Mouse (Mus musculus) urinary bladder, postnatal 10 days (tissue): ENCODE measurements around the gene Il25.
"Not testable (repeated sequence)": the region's sequence is repeated elsewhere in the genome, so short reads cannot be mapped to it uniquely, and the experiment has no call there.

ENCODE experiments used
- DNase-seq: peaks from one replicate; pipeline ENCODE4 v3.0.0; 2022; ENCODE audit warnings: low spot score

The Il25 gene

GRCm38 (mm10) chr14:54955481-54955880 is 23.0 kb downstream of the Il25 start:
- no peak for DNase-seq

DNA sequence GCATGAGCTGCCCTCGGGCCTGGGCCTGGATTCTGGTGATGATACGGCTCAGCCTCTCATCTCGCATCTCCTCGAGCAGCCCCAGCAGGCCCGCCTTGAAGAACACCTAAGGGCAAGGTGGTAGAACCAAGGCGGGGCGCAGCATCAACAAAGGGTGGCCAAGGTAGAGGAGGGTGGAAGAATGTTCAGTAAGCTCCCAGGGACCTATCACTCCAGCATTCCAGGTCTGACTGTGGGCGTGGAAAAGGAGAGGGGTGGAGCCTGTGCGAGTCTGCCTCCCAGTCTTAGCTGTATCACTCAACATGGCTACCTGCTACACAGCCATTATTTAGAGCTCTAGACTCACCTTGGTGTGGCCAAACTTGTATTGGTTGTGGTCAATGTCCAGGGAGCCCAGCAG is 24.0 kb downstream of the Il25 start:
- DNase-seq: no peak

GRCm38 (mm10) chr14:54958503-54958902 is 26.0 kb downstream of the Il25 start:
- no peak for DNase-seq

- DNase-seq: no peak
These were observed 26.7 kb downstream of the Il25 start for GRCm38 (mm10) chr14:54959197-54959596.

- not testable (repeated sequence) for DNase-seq
These were observed 27.5 kb downstream of the Il25 start for GRCm38 (mm10) chr14:54959853-54960613.

- DNase-seq: no peak
These were observed 28.3 kb downstream of the Il25 start for GRCm38 (mm10) chr14:54960769-54961168.

GRCm38 (mm10) chr14:54961487-54961886 is 29.0 kb downstream of the Il25 start:
- no peak for DNase-seq

- no peak for DNase-seq
These were observed 30.2 kb downstream of the Il25 start for GRCm38 (mm10) chr14:54962714-54963113.

DNA sequence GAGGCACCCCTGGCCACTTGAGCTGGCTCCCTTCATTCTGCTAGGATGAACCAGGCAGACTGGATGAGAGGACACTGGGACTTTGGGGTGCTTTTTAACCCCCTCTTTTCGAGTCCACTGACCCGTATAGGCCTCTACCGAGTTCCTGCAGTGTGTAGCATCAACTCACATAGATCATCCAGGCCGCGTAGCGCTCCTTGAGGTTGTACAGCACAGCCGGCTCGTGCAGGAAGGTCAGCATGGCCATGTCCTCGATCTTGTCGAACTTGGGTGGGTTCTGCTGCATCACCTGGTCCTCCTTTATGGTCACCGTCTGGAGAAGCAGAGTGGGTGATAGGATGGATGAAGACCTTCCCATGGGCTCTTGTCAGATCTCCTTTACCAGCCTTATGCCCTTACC is 31.2 kb downstream of the Il25 start:
- no peak for DNase-seq

DNA sequence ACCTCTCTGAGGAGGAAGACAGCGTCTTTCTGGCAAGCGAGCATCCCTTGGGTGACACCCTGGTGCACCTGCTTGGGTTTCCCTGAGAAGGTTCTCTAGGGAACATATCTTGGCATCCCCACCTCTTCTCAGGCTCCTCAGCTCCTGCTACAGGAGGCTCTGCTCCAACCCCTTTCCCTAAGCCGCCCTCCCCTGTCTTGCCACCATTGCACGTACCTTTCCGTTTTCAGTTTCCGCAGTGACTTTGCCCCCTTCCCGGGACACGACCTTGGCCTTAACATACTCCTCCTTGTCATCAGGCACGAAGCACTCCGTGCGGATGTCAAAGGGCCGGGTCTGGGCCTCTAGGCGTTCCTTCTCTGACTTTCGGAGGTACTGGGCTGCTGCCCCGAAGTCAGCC is 32.5 kb downstream of the Il25 start:
- no peak for DNase-seq

DNA sequence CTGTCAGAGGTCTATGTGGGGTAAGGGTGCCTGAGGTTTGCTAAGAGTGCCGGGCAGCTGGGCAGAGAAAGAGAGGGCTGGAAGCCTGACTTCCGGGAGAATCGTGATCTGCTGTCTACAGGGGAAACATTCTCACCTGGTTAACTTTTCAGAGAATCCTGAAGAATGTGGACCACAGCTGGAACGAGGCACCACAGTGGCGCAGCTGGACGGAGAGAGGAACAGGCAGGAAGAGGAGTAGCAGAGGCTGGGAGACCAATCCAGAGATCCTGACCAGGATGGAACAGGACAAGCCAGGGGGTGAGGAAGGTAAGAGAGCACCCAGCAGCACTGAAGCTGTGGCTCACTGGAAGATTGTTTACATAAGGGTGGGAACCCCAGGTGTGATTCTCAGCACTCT is 33.1 kb downstream of the Il25 start:
- no peak for DNase-seq

- DNase-seq: no peak
These were observed 34.0 kb downstream of the Il25 start, which contains the start of gene Myh6 for GRCm38 (mm10) chr14:54966320-54966977. TSS of gene Myh6 (minus strand) at chr14:54966927.

- no peak for DNase-seq
These were observed 35.4 kb downstream of the Il25 start for GRCm38 (mm10) chr14:54967874-54968273.

GRCm38 (mm10) chr14:54968344-54968743 is 35.8 kb downstream of the Il25 start:
- no peak for DNase-seq

- not testable (repeated sequence) for DNase-seq
These were observed 40.3 kb downstream of the Il25 start for GRCm38 (mm10) chr14:54972786-54973185.

GRCm38 (mm10) chr14:54974068-54974791 is 41.7 kb downstream of the Il25 start:
- DNase-seq: no peak

DNA sequence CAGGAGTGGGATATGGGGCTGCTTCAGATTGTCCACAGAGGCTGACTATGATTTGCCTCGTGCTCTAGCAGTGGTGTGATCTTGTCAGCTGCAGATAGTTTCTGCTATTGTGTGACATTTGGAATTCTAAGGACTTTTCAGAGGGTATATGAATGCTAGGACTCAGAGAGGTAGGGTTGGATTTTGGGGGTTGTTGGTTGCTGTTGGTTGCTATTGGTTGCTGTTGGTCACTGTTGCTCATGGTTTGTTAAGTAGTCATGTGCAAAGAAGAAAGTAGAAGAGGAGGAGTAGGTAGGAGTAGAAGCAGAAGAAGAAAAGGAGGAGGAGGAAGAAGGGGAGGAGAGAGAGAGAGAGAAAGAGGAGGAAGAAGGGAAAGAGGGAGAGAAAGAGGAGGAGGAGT is 44.1 kb downstream of the Il25 start, which contains the start of gene Gm17428:
Gm17428 (plus strand) TSS at position 301 of the 400 bp plus-strand sequence.
- no peak for DNase-seq

DNA sequence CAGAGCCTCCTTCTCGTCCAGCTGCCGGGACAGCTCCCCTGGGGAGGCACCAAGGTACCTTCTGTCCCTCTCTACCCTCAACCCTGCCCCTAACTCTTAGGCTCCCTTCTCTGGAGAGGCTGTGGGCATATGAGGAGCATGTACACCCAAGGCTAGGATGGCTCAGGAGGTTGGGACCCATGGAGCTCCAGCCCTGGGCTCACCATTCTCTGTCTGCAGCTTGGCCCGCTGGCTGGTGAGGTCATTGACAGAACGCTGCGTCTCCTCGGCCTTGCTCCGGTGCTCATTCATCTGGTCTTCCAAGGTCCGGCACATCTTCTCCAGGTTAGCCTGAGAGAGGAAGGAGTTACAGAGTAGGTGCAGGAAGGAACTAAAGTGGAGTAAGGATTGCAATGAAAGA is 46.2 kb downstream of the Il25 start:
- DNase-seq: no peak

GRCm38 (mm10) chr14:54981934-54982333 is 49.4 kb downstream of the Il25 start:
- no peak for DNase-seq
